Mouse (Mus musculus) MEL (cell line): Measurements from ENCODE around the gene Olfr734. TPM values are rescaled to one million over a fixed set of nuclear protein-coding genes. Genes with fewer than 3 reads are reported as not detected.

ENCODE experiments used
- DNase-seq: peaks from one replicate; pipeline ENCODE4 v3.0.0; 2011; ENCODE audit warnings: low read depth, low spot score
- H3K27ac ChIP-seq: 2 replicates; pipeline ENCODE4 v1.5.1; 2012; ENCODE audit warnings: low read depth, mild to moderate bottlenecking, control low read depth, low read length, moderate library complexity; ENCODE audit not compliant: control insufficient read depth
- H3K27me3 ChIP-seq, 2 experiments: fragments of 150-350 bp in 1 of 2; sonication (generic) in 1 of 2; 2 replicates each; pipeline ENCODE4 v1.6.1; 2012; ENCODE audit warnings: low read length in 2 of 2, mild to moderate bottlenecking in 2 of 2, improper control_type of control experiment in 1 of 2, moderate library complexity in 1 of 2; ENCODE audit not compliant: insufficient read depth in 2 of 2, control insufficient read depth in 1 of 2
- H3K36me3 ChIP-seq, 2 experiments: 2 replicates each; pipeline ENCODE4 v1.6.1; 2012 to 2014; ENCODE audit warnings: low read length in 2 of 2, improper control_type of control experiment in 1 of 2, inconsistent platforms in 1 of 2, mild to moderate bottlenecking in 1 of 2; ENCODE audit not compliant: insufficient read depth in 2 of 2, control insufficient read depth in 1 of 2
- H3K4me1 ChIP-seq, 2 experiments: fragments of 150-350 bp in 1 of 2; sonication (generic) in 1 of 2; 2 replicates each; pipeline ENCODE4 v1.6.1; 2012; ENCODE audit warnings: low read length in 2 of 2, improper control_type of control experiment in 1 of 2, mild to moderate bottlenecking in 1 of 2; ENCODE audit not compliant: insufficient read depth in 2 of 2, control insufficient read depth in 1 of 2
- H3K4me3 ChIP-seq, 2 experiments: fragments of 150-350 bp in 1 of 2; sonication (generic) in 1 of 2; 2 replicates each; pipeline ENCODE4 v1.5.1; 2012; ENCODE audit warnings: low read depth in 2 of 2, low read length in 2 of 2, mild to moderate bottlenecking in 2 of 2, moderate library complexity in 2 of 2, control low read depth in 1 of 2, improper control_type of control experiment in 1 of 2; ENCODE audit not compliant: control insufficient read depth in 1 of 2, insufficient read depth in 1 of 2
- H3K79me2 ChIP-seq: 2 replicates; pipeline ENCODE4 v1.6.1; 2012; ENCODE audit warnings: mild to moderate bottlenecking, low read length, moderate library complexity; ENCODE audit not compliant: control insufficient read depth, poor library complexity, insufficient read depth
- H3K9ac ChIP-seq: 2 replicates; pipeline ENCODE4 v1.6.1; 2012; ENCODE audit warnings: low read depth, mild to moderate bottlenecking, control low read depth, low read length, moderate library complexity; ENCODE audit not compliant: control insufficient read depth, poor library complexity, severe bottlenecking
- H3K9me3 ChIP-seq: fragments of 150-350 bp; sonication (generic); replicated peaks from 2 replicates; pipeline ENCODE4 v1.6.1; 2012; ENCODE audit warnings: mild to moderate bottlenecking, low read length, improper control_type of control experiment, moderate library complexity; ENCODE audit not compliant: insufficient read depth
- BHLHE40 ChIP-seq: IDR thresholded peaks from 2 replicates; pipeline ENCODE4 v1.6.1; 2012; ENCODE audit warnings: low read depth, mild to moderate bottlenecking, inconsistent platforms, low read length, improper control_type of control experiment, borderline replicate concordance
- CHD1 ChIP-seq: IDR thresholded peaks from 2 replicates; pipeline ENCODE4 v1.6.1; 2012; ENCODE audit warnings: low read depth, mild to moderate bottlenecking, inconsistent platforms, low read length, improper control_type of control experiment
- CHD2 ChIP-seq: IDR thresholded peaks from 2 replicates; pipeline ENCODE4 v1.6.1; 2011; ENCODE audit warnings: low read length, improper control_type of control experiment
- CTCF ChIP-seq, 3 experiments: IDR thresholded peaks in 2 of 3; conservative IDR thresholded peaks in 1 of 3; 2 replicates each; pipeline ENCODE4 v1.5.1; 2011 to 2012; ENCODE audit warnings: low read length in 3 of 3, low read depth in 2 of 3, mild to moderate bottlenecking in 2 of 3, improper control_type of control experiment in 1 of 3, inconsistent platforms in 1 of 3, mixed read lengths in 1 of 3, moderate library complexity in 1 of 3; ENCODE audit not compliant: control insufficient read depth in 1 of 3, insufficient read depth in 1 of 3, poor library complexity in 1 of 3, severe bottlenecking in 1 of 3
- E2F4 ChIP-seq: IDR thresholded peaks from 2 replicates; pipeline ENCODE4 v1.6.1; 2011; ENCODE audit warnings: low read depth, low read length, improper control_type of control experiment, borderline replicate concordance
- ELF1 ChIP-seq: IDR thresholded peaks from 2 replicates; pipeline ENCODE4 v1.6.1; 2014; ENCODE audit warnings: low read depth, mild to moderate bottlenecking, inconsistent platforms, low read length, improper control_type of control experiment, moderate library complexity
- EP300 ChIP-seq, 2 experiments: IDR thresholded peaks; 2 replicates each; pipeline ENCODE4 v1.6.1; 2011; ENCODE audit warnings: improper control_type of control experiment in 2 of 2, low read length in 2 of 2, low read depth in 1 of 2, mild to moderate bottlenecking in 1 of 2
- GABPA ChIP-seq: IDR thresholded peaks from 2 replicates; pipeline ENCODE4 v1.6.1; 2012; ENCODE audit warnings: low read depth, mild to moderate bottlenecking, inconsistent platforms, low read length, improper control_type of control experiment, moderate library complexity
- HCFC1 ChIP-seq: IDR thresholded peaks from 2 replicates; pipeline ENCODE4 v1.6.1; 2012; ENCODE audit warnings: low read depth, mild to moderate bottlenecking, inconsistent platforms, low read length, improper control_type of control experiment, moderate library complexity
- MAZ ChIP-seq: IDR thresholded peaks from 2 replicates; pipeline ENCODE4 v1.6.1; 2012; ENCODE audit warnings: low read depth, mild to moderate bottlenecking, inconsistent platforms, low read length, improper control_type of control experiment
- MEF2A ChIP-seq: IDR thresholded peaks from 2 replicates; pipeline ENCODE4 v1.6.1; 2014; ENCODE audit warnings: low read depth, mild to moderate bottlenecking, inconsistent platforms, low read length, improper control_type of control experiment; ENCODE audit not compliant: poor library complexity, insufficient replicate concordance, severe bottlenecking; ENCODE audit errors: extremely low read depth
- MXI1 ChIP-seq: IDR thresholded peaks from 2 replicates; pipeline ENCODE4 v1.6.1; 2011; ENCODE audit warnings: mild to moderate bottlenecking, low read depth, low read length, improper control_type of control experiment
- MYB ChIP-seq: IDR thresholded peaks from 2 replicates; pipeline ENCODE4 v1.6.1; 2011; ENCODE audit warnings: mild to moderate bottlenecking, low read depth, low read length, improper control_type of control experiment
- MYC ChIP-seq: IDR thresholded peaks from 2 replicates; pipeline ENCODE4 v1.6.1; 2011; ENCODE audit warnings: low read depth, mild to moderate bottlenecking, low read length, improper control_type of control experiment, moderate library complexity
- RAD21 ChIP-seq: IDR thresholded peaks from 2 replicates; pipeline ENCODE4 v1.6.1; 2011; ENCODE audit warnings: mild to moderate bottlenecking, low read depth, low read length, improper control_type of control experiment
- SIN3A ChIP-seq: IDR thresholded peaks from 2 replicates; pipeline ENCODE4 v1.6.1; 2012; ENCODE audit warnings: low read length, improper control_type of control experiment, inconsistent platforms
- SMC3 ChIP-seq: IDR thresholded peaks from 2 replicates; pipeline ENCODE4 v1.6.1; 2011; ENCODE audit warnings: low read depth, low read length, improper control_type of control experiment
- TAL1 ChIP-seq: IDR thresholded peaks from 2 replicates; pipeline ENCODE4 v1.6.1; 2012; ENCODE audit warnings: mild to moderate bottlenecking, inconsistent platforms, low read length, moderate library complexity, mixed read lengths
- ZC3H11A ChIP-seq: IDR thresholded peaks from 2 replicates; pipeline ENCODE4 v1.6.1; 2012; ENCODE audit warnings: low read depth, mild to moderate bottlenecking, inconsistent platforms, low read length, improper control_type of control experiment
- ZNF384 ChIP-seq: IDR thresholded peaks from 2 replicates; pipeline ENCODE4 v1.6.1; 2012; ENCODE audit warnings: low read depth, mild to moderate bottlenecking, inconsistent platforms, low read length, improper control_type of control experiment
- polyA plus RNA-seq, 2 experiments: library from polyadenylated mRNA; stranded (reverse) in 1 of 2; unstranded in 1 of 2; fragments of >175 nt in 1 of 2; fragments of >200 nt in 1 of 2; gene quantifications; 2 replicates each; pipeline versions ENCODE4 v1.2.1 to v1.2.4; 2012; ENCODE audit warnings: low replicate concordance in 2 of 2, low read depth in 1 of 2; ENCODE audit not compliant: insufficient read length in 2 of 2, insufficient read depth in 1 of 2, missing spikeins in 1 of 2
- total RNA-seq: library from RNA; depleted of rRNA; stranded (reverse); fragments of 300-350 nt; gene quantifications from 2 replicates; pipeline ENCODE4 v1.2.3, GENCODE M21; 2012; rRNA removed

Gene Olfr734
- total RNA-seq, result not detected in 2 replicates
- polyA plus RNA-seq, result not detected

DNA sequence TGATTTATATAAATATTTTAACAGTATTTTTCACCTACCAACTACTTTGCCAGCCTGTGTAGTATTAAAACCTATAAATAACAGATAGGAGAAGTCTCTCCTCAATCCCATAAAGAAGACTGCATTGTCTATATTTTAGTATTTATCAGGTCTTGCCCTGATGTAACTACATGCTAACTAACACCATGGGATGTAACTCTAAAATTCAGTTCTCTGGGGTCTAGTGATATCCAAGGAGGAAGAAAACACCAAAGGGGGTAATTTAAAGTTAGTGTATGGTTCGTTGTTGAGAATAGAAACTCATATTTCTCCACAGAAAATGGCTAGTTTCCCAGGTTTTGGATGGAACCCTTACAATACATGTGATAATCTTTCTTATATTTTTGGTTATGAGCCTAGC, at the start of gene Olfr734:
Gene Olfr734 (minus strand): TSS at position 101 of the 400 bp plus-strand sequence.
- H3K9me3 ChIP-seq, result no peaks in the 10 kb centered on the region
- no peak within 1 kb of the TSS for H3K4me3 ChIP-seq
- H3K4me1 ChIP-seq, result no peaks in the 10 kb centered on the region
- no peaks in the 10 kb centered on the region for H3K79me2 ChIP-seq
- DNase-seq, result no peak
- H3K27me3 ChIP-seq, result no peaks in the 10 kb centered on the region
- no peak within 1 kb of the TSS for H3K9ac ChIP-seq
- H3K36me3 ChIP-seq, result no peaks in the 10 kb centered on the region
- H3K27ac ChIP-seq, result no peak within 1 kb of the TSS
- TF ChIP-seq MXI1 (no peak), GABPA (no peak), CHD1 (no peak), RAD21 (no peak), ZNF384 (no peak)

DNA sequence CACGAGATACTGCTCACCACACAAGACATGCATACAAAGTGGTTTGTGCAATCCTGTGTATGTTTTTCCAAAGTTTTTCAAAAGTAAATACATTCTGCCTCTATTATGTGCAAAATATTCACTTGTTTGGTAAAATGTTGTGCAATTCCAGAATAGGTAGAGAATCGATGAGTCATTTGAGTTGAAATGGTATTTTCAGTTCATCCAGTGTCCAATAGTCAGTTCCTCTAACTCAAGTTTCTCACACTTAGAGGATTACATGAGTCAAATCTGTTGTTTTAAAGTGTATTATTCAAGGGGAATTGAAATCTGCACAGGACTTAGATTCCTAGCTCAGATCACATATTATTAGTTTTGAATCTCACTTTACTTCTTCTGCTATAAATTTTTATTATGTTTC, 37.0 kb upstream of the Olfr734 start:
- Histone ChIP-seq H3K79me2 (no peaks in the 10 kb centered on the region), H3K4me1 (no peaks in the 10 kb centered on the region), H3K27me3 (no peaks in the 10 kb centered on the region), H3K9ac (no peak overlapping the region), H3K9me3 (no peaks in the 10 kb centered on the region), H3K36me3 (no peaks in the 10 kb centered on the region), H3K27ac (no peak overlapping the region), H3K4me3 (no peak overlapping the region)
- TF ChIP-seq MEF2A, result no peak
- TF ChIP-seq MYB, result no peak
- TF ChIP-seq E2F4, result no peak
- TF ChIP-seq SMC3, result no peak
- no peak for TF ChIP-seq TAL1
- no peak for TF ChIP-seq ZC3H11A
- TF ChIP-seq MAZ, result no peak
- TF ChIP-seq SIN3A, result no peak
- TF ChIP-seq MYC, result no peak
- no peak for TF ChIP-seq EP300 (IDR thresholded peaks at IDR 0.05; ENCODE audit: low read depth in 1 of 2, low read length in 2 of 2)
- TF ChIP-seq GABPA, result no peak
- no peak for TF ChIP-seq CTCF (IDR thresholded peaks at IDR 0.05 in 2 of 3, conservative IDR thresholded peaks at IDR 0.05 in 1 of 3; ENCODE audit: control insufficient read depth in 1 of 3, insufficient read depth in 1 of 3, low read depth in 2 of 3, low read length in 3 of 3, poor library complexity in 1 of 3, severe bottlenecking in 1 of 3)
- no peak for TF ChIP-seq MXI1
- TF ChIP-seq CHD1, result no peak
- no peak for TF ChIP-seq ELF1
- TF ChIP-seq BHLHE40, result no peak
- TF ChIP-seq CHD2, result no peak
- no peak for TF ChIP-seq HCFC1
- DNase-seq, result no peak
